In the genomic region with DNA sequence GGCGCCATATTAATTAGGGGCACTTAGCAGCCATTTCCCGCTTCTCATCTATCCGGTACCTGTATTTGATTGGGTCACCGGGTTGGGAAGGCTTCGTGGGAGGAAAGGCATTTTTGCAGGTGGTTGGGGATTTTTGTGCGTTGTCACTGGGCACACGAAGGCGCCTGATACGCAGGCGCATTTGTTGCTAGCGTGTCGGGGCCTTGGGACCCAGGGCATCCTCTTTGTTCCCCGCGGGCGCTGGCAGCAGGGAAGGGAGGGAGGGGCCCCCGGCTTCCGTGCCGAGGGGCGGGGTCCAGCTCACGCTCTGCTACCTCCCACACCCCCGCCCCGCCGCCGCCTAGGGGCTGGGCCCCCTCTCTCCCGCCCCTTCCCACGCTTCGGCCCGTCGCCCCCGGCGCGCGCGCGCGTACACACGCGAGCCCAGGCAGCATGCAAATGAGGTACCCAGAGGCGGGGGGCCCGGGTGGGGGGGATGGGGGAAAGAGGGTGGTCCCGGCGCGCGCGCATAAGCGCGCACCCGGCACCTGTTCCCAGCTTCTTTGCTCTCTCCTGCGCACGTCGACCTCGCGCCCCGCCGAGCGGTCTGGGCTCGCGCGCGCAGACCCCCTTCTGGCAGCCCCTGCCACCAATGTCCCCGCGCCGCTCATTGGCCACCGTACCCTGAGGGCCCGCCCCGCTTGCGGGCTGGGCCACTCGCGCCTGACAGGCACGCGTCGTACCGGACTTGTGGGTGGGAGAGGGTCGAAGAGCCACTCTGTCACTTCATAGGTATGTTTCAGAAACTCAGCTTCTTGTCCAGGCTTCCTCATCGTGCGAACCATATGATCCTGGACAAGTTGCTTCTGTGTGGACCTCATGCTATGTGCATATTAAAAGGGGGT, we compare ENCODE assay signal across 8 mouse cellular contexts. TPM values are rescaled to one million over a fixed set of nuclear protein-coding genes. Genes with fewer than 3 reads are reported as not detected.
DNase-seq lines count a peak whose midpoint lies in the region; ATAC-seq and TF ChIP-seq lines count a peak whose summit lies in the region.

Gene Gm44973, plus strand, starts transcription at position 379 of the 884 bp plus-strand sequence.

- peaks cover 46% of the 10 kb centered on the region for H3K36me3 ChIP-seq in erythroblast, embryonic 14.5 days (ENCODE audit: control insufficient read depth)
- peaks cover 18% of the 10 kb centered on the region for H3K36me3 ChIP-seq in heart, embryonic 11.5 days (ENCODE audit: control insufficient read depth, insufficient read depth, low read length)
- H3K36me3 ChIP-seq in kidney, embryonic 15.5 days: peaks cover 42% of the 10 kb centered on the region
- peaks cover 34% of the 10 kb centered on the region for H3K36me3 ChIP-seq in limb, embryonic 15.5 days
- peaks cover 20% of the 10 kb centered on the region for H3K36me3 ChIP-seq in midbrain, postnatal 0 days (ENCODE audit: insufficient read depth, low read length)

- H3K4me3 ChIP-seq in erythroblast, embryonic 14.5 days (replicated peaks): peak within 1 kb of the TSS; percentile 91
- peak within 1 kb of the TSS; percentile 83 for H3K4me3 ChIP-seq in heart, embryonic 11.5 days (ENCODE audit: low read depth, low read length)
- peak within 1 kb of the TSS; percentile 76 for H3K4me3 ChIP-seq in kidney, embryonic 15.5 days (replicated peaks)
- H3K4me3 ChIP-seq in limb, embryonic 15.5 days: peak within 1 kb of the TSS; percentile 74
- peak within 1 kb of the TSS; percentile 85 for H3K4me3 ChIP-seq in midbrain, postnatal 0 days (ENCODE audit: low read depth, low read length)

- ATAC-seq in heart, embryonic 11.5 days (replicated peaks; ENCODE audit: insufficient number of reproducible peaks, low FRiP score, low TSS enrichment): peak; percentile 82
- peak; percentile 82 for ATAC-seq in kidney, embryonic 15.5 days (replicated peaks; ENCODE audit: low FRiP score)
- peak; percentile 83 for ATAC-seq in limb, embryonic 15.5 days (ENCODE audit: insufficient number of reproducible peaks, low FRiP score, low TSS enrichment, low read depth)
- peak; percentile 85 for ATAC-seq in midbrain, postnatal 0 days (ENCODE audit: low FRiP score)

- H3K27ac ChIP-seq in heart, embryonic 11.5 days (ENCODE audit: low read depth, low read length): peak within 1 kb of the TSS; percentile 99
- H3K27ac ChIP-seq in kidney, embryonic 15.5 days: peak within 1 kb of the TSS; percentile 99
- peak within 1 kb of the TSS; percentile 99 for H3K27ac ChIP-seq in limb, embryonic 15.5 days
- H3K27ac ChIP-seq in midbrain, postnatal 0 days (ENCODE audit: low read depth, low read length): peak within 1 kb of the TSS; percentile 97

- WGBS in heart, embryonic 11.5 days (ENCODE audit: insufficient replicate concordance): 1% methylated on average over 72 of the region's 76 CpGs
- WGBS in kidney, embryonic 15.5 days: under 1% methylated on average over 67 of the region's 76 CpGs
- under 1% methylated on average over 55 of the region's 76 CpGs for WGBS in limb, embryonic 15.5 days
- WGBS in midbrain, postnatal 0 days: under 1% methylated on average over 58 of the region's 76 CpGs

- peaks cover 62% of the 10 kb centered on the region for H3K4me1 ChIP-seq in erythroblast, embryonic 14.5 days (ENCODE audit: control insufficient read depth)
- 0 out of 2 replicates have a peak, but pooled peaks cover 2% of the 10 kb centered on the region for H3K4me1 ChIP-seq in heart, embryonic 11.5 days (ENCODE audit: control insufficient read depth, insufficient read depth, low read length)
- peaks cover 27% of the 10 kb centered on the region for H3K4me1 ChIP-seq in kidney, embryonic 15.5 days
- peaks cover 19% of the 10 kb centered on the region; the same call in 1 of the 2 replicates for H3K4me1 ChIP-seq in limb, embryonic 15.5 days
- no peaks in the 10 kb centered on the region for H3K4me1 ChIP-seq in midbrain, postnatal 0 days (ENCODE audit: insufficient read depth, low read length)

- DNase-seq in CD4-positive helper T cell, adult 2 months (ENCODE audit: low read depth, low spot score): peak; percentile 97
- DNase-seq in brain, embryonic 18.5 days (ENCODE audit: low read depth, low spot score): peak; percentile 95
- peak; percentile 97 for DNase-seq in midbrain, postnatal 0 days (ENCODE audit: low spot score)
- DNase-seq in spleen, postnatal 14 days (ENCODE audit: low spot score in 2 of 2): peak; percentile 81

- TF ChIP-seq CTCF in midbrain, postnatal 0 days (IDR thresholded peaks at IDR 0.05): no peak

- H3K27me3 ChIP-seq in erythroblast, embryonic 14.5 days (ENCODE audit: control insufficient read depth): no peaks in the 10 kb centered on the region
- H3K27me3 ChIP-seq in heart, embryonic 11.5 days (ENCODE audit: control insufficient read depth, insufficient read depth, low read length): no peaks in the 10 kb centered on the region
- H3K27me3 ChIP-seq in kidney, embryonic 15.5 days: no peaks in the 10 kb centered on the region
- H3K27me3 ChIP-seq in limb, embryonic 15.5 days: no peaks in the 10 kb centered on the region
- no peaks in the 10 kb centered on the region for H3K27me3 ChIP-seq in midbrain, postnatal 0 days (ENCODE audit: insufficient read depth, low read length)

- H3K9me3 ChIP-seq in erythroblast, embryonic 14.5 days (ENCODE audit: control insufficient read depth, low read length): peaks cover 12% of the 10 kb centered on the region
- H3K9me3 ChIP-seq in heart, embryonic 11.5 days (replicated peaks; ENCODE audit: control insufficient read depth, low read length): no peaks in the 10 kb centered on the region
- no peaks in the 10 kb centered on the region for H3K9me3 ChIP-seq in kidney, embryonic 15.5 days (replicated peaks)
- no peaks in the 10 kb centered on the region for H3K9me3 ChIP-seq in limb, embryonic 15.5 days
- no peaks in the 10 kb centered on the region for H3K9me3 ChIP-seq in midbrain, postnatal 0 days (ENCODE audit: low read length)

- H3K9ac ChIP-seq in heart, embryonic 11.5 days (ENCODE audit: low read depth, low read length): peak within 1 kb of the TSS; percentile 96
- peak within 1 kb of the TSS; percentile 88 for H3K9ac ChIP-seq in kidney, embryonic 15.5 days
- H3K9ac ChIP-seq in limb, embryonic 15.5 days: peak within 1 kb of the TSS; percentile 74
- H3K9ac ChIP-seq in midbrain, postnatal 0 days (replicated peaks; ENCODE audit: low read length, poor library complexity, severe bottlenecking): peak within 1 kb of the TSS; percentile 92

- H3K4me2 ChIP-seq in heart, embryonic 11.5 days: peak within 1 kb of the TSS; percentile 78
- H3K4me2 ChIP-seq in kidney, embryonic 15.5 days: peak within 1 kb of the TSS; percentile 64
- peak within 1 kb of the TSS; percentile 64 for H3K4me2 ChIP-seq in limb, embryonic 15.5 days
- H3K4me2 ChIP-seq in midbrain, postnatal 0 days (ENCODE audit: low read depth, low read length, poor library complexity, severe bottlenecking): peak within 1 kb of the TSS; percentile 73

RNA-seq across cellular contexts. Expression of gene Gm44973, which starts in this region (rescaled TPM):
- not detected in 2 replicates for polyA plus RNA-seq in erythroblast, embryonic 14.5 days (2012)
- polyA plus RNA-seq in heart, embryonic 11.5 days (2014; fragmentation: Nextera tagmentation; extraction: Ambion mirVana): 0.89 TPM in 1 of 2 replicates, not detected in the other
- 1.6 and 2.5 TPM in 2 replicates for polyA plus RNA-seq in kidney, embryonic 15.5 days (2015; fragmentation: Nextera tagmentation; extraction: Ambion mirVana)
- 1.7 TPM in 1 of 2 replicates, not detected in the other for polyA plus RNA-seq in limb, embryonic 15.5 days (2015; fragmentation: Nextera tagmentation; extraction: Ambion mirVana)
- not detected in 2 replicates for total RNA-seq in midbrain, postnatal 0 days (2014; rRNA removed)
- 1.2 and 2.6 TPM in 2 replicates for polyA plus RNA-seq in midbrain, postnatal 0 days (2015; fragmentation: Nextera tagmentation; extraction: Ambion mirVana)

Comparison
In these comparisons a context has a peak if more than half of its experiments do, and no peak if none do; other contexts are left out.
1. Peak in every context shown above with its lines: DNase-seq, ATAC-seq, H3K4me3 ChIP-seq and H3K27ac ChIP-seq.
2. Peak in ATAC-seq, H3K4me3 ChIP-seq, H3K27ac ChIP-seq, H3K9ac ChIP-seq and H3K4me2 ChIP-seq in heart, embryonic 11.5 days; RNA of the gene not detected or under 1 TPM.